Mouse (Mus musculus): ENCODE measurements around the gene Cd180. TPM values are rescaled to one million over a fixed set of nuclear protein-coding genes. Genes with fewer than 3 reads are reported as not detected.

The Cd180 gene
- 0.42 and 0.53 TPM in 2 replicates for polyA plus RNA-seq (2016; fragmentation: Nextera tagmentation; extraction: Ambion mirVana)

DNA sequence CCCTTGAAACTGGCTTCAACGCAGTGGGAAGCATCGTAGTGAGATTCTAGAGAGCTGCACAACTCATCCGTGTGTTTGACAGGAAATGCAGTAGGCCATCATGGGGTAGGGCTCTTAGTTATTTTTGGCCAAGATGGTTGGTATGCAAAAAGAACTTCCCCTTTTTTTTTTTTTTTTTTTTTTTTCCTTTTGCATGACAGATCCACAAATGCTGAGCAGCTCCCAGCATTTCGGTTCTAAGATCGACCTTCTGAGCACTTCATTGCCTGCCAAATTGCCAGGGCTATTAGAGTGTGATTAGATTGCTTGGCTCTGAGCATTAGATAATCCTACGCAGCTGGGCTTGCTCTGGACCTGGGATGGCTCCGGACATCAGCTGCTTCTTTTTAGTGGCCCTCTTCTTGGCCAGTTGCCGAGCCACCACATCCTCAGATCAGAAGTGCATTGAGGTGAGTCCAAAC lies at the start of gene Cd180:
Gene Cd180 (plus strand): TSS at position 218 of the 461 bp plus-strand sequence.
- H3K27me3 ChIP-seq (replicated peaks): no peaks in the 10 kb centered on the region
- no peak within 1 kb of the TSS for H3K4me2 ChIP-seq (replicated peaks)
- H3K27ac ChIP-seq: no peak within 1 kb of the TSS
- no peak within 1 kb of the TSS for H3K9ac ChIP-seq
- peaks cover 1% of the 10 kb centered on the region for H3K4me1 ChIP-seq
- no peaks in the 10 kb centered on the region for H3K9me3 ChIP-seq
- ATAC-seq (ENCODE audit: low FRiP score, low read depth): no peak
- H3K36me3 ChIP-seq: no peaks in the 10 kb centered on the region
- H3K4me3 ChIP-seq: no peak within 1 kb of the TSS
- WGBS: 73% methylated on average over 8 of the region's 8 CpGs

DNA sequence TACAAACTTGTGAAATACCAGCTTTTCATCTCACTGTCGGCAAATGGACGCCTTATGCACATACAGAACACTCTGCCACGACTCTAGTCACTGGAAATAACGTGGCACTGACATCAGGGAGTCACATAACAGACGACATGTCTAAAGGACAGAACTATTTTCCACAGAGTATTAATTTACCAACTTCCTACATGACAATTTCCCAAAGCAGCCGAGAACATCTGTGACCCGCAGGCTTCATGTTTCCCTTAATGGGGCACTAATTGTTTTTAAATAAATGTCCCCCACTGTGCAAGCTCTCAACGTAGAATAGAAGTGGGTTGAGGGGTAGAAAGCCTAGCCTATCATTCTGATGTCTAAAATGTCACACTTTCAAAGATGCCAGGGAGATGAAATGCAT lies 49.0 kb upstream of the Cd180 start:
- Histone ChIP-seq H3K4me1 (peaks cover 8% of the 10 kb centered on the region), H3K27ac (no peak overlapping the region), H3K9ac (no peak overlapping the region), H3K36me3 (no peaks in the 10 kb centered on the region), H3K9me3 (no peaks in the 10 kb centered on the region), H3K4me3 (no peak overlapping the region), H3K4me2 (replicated peaks) (peak overlapping the region; percentile 46), H3K27me3 (replicated peaks) (no peaks in the 10 kb centered on the region)
- ATAC-seq (ENCODE audit: low FRiP score, low read depth): peak; percentile 68; the same call in 1 of the 2 replicates
- WGBS: 26% methylated on average over 8 of the region's 8 CpGs

DNA sequence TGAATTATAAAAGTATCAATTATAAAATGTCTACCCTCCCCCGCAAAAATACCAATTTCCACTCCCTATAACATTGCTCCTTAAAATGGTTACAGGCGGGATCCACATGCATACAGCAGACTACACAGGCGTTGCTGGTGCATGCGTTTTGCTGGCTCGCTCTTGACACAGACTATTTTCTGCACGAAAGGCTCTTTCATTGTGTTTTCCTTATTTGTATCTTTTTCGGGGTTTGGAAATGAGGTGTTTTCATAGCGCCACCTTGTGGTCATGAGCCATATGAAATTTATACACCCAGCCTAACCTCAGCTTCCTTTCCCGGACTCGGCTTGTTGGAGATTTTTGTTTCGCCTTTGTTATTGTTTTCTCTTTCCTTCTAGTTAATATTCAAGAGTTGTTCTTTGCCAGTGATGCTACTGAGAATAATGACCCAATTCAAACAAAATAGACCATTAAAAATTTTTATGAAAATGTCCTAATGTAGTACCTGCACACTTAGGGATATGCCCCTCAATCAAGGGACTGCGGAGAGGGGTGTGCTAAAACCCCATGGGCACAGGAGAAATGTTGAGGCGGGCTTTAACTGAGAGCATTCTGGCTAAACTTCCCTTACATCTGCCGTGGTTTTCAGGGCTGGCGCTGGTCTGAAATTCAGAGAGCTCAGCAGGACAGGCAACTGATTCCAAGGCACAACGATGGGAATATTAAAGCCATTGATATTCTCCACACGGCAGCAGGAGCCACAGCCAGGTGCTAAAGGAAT lies 48.4 kb upstream of the Cd180 start:
- peaks cover 8% of the 10 kb centered on the region for H3K4me1 ChIP-seq
- H3K4me3 ChIP-seq: no peak overlapping the region
- peak overlapping the region; percentile 46 for H3K4me2 ChIP-seq (replicated peaks)
- H3K9ac ChIP-seq: no peak overlapping the region
- no peaks in the 10 kb centered on the region for H3K27me3 ChIP-seq (replicated peaks)
- H3K27ac ChIP-seq: no peak overlapping the region
- no peaks in the 10 kb centered on the region for H3K36me3 ChIP-seq
- H3K9me3 ChIP-seq: no peaks in the 10 kb centered on the region
- peak; percentile 79 for ATAC-seq (ENCODE audit: low FRiP score, low read depth)
- 25% methylated on average over 17 of the region's 17 CpGs for WGBS

DNA sequence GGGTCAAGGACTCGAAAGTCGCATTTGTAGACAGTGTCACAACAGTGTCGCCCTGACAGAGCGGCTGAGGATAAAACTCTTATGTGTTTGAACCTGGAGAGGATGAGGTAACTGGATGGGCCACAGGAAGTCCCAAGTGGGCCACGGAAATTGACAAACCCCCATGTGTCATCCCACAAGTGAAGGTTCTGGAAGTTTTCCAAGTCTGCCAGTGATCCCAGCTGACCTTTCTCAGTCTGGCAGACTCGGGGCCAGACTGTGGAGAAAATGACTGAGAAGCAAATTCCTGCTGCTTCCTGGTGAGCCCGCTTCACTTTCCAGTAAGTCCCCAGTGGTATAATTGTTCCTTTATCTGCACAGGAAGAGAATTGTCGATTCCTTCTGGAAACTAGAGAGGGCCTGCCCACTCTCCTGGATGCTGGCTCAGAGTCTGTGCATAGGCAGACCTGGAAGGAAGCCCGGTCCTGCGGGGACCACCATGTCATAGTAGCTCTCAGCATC lies 47.0 kb upstream of the Cd180 start:
- Histone ChIP-seq H3K4me3 (no peak overlapping the region), H3K27me3 (replicated peaks) (no peaks in the 10 kb centered on the region), H3K36me3 (no peaks in the 10 kb centered on the region), H3K4me1 (peaks cover 8% of the 10 kb centered on the region), H3K27ac (no peak overlapping the region), H3K9me3 (no peaks in the 10 kb centered on the region), H3K4me2 (replicated peaks) (no peak overlapping the region), H3K9ac (no peak overlapping the region)
- WGBS: 68% methylated on average over 10 of the region's 10 CpGs
- ATAC-seq (ENCODE audit: low FRiP score, low read depth): no peak

DNA sequence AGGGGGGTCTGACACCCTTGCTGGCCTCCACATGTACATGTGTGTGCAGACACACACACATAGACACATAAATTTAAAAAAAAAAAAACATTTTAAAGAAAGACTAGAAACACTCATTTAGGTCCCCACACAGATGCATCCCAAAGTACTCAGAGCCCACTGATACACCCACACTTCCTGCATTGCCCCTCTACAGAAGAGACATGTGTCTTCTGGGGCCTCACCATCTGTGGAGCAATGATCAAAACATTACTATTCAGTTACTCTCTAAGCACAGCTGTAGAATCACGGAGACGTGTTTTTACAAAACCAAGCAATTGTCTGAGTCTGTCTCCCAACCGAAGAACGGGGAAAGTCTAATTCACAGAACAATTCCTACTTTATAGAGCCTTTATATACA lies 45.8 kb upstream of the Cd180 start:
- Histone ChIP-seq H3K9ac (no peak overlapping the region), H3K4me2 (replicated peaks) (no peak overlapping the region), H3K9me3 (no peaks in the 10 kb centered on the region), H3K36me3 (no peaks in the 10 kb centered on the region), H3K4me3 (no peak overlapping the region), H3K4me1 (peaks cover 8% of the 10 kb centered on the region), H3K27me3 (replicated peaks) (no peaks in the 10 kb centered on the region), H3K27ac (no peak overlapping the region)
- 85% methylated on average over 4 of the region's 4 CpGs for WGBS
- ATAC-seq (ENCODE audit: low FRiP score, low read depth): no peak

DNA sequence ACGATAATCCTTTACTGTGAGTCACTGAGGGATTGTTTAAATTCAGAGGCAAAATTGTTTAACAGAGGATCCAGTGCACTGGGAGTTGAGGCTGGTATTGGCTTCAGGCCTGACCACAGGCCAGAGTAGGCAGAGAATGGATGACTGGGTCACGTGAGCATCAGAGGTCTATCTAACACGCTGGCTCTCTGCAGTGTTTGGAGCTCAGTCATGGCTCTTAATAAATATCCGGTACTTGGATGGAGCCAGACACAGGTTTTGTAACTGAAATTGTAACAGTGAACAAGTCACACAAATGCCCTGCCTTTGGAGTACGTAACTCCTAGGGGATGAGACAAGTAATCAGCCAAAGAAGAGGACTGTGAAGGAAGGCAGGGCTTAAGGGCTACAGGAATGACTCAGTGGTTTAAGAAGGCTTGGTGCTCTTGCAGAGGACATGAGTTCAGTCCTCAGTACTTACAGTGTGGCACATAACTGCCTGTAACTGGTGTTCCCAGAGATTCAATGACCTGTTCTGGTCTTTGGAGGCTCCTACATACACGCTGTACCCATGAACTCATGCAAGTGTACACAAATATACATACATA lies 41.0 kb upstream of the Cd180 start:
- WGBS: 91% methylated on average over 6 of the region's 6 CpGs
- no peak for ATAC-seq (ENCODE audit: low FRiP score, low read depth)
- Histone ChIP-seq H3K27ac (no peak overlapping the region), H3K4me1 (no peaks in the 10 kb centered on the region), H3K9me3 (no peaks in the 10 kb centered on the region), H3K27me3 (replicated peaks) (no peaks in the 10 kb centered on the region), H3K9ac (no peak overlapping the region), H3K4me3 (no peak overlapping the region), H3K36me3 (no peaks in the 10 kb centered on the region), H3K4me2 (replicated peaks) (no peak overlapping the region)

DNA sequence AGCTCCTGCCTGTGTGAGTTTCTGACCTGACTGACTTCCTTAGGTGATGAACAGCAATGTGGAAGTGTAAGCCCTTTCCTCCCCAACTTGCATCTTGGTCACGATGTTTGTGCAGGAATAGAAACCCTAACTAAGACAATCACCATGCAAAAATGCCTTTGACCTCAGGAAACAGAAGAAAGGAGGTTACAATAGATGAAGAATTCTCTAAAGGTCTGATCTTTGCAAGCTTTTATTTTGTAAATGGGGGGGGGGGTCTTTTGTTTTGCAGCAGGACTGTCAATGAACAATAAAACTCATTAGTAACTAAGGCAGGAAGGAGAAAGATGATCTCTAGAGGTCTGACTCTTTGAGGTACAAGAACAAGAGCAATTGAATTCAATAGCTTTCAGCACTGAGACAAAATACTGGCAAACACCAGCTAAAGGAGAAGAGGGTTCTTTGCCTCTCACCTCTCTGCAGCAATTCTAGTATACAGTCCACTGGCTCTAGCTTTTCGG lies 38.2 kb upstream of the Cd180 start:
- Histone ChIP-seq H3K4me2 (replicated peaks) (no peak overlapping the region), H3K9ac (no peak overlapping the region), H3K4me3 (no peak overlapping the region), H3K36me3 (no peaks in the 10 kb centered on the region), H3K27me3 (replicated peaks) (no peaks in the 10 kb centered on the region), H3K4me1 (no peaks in the 10 kb centered on the region), H3K27ac (no peak overlapping the region), H3K9me3 (no peaks in the 10 kb centered on the region)
- no peak for ATAC-seq (ENCODE audit: low FRiP score, low read depth)
- WGBS: 68% methylated on average over 2 of the region's 2 CpGs

DNA sequence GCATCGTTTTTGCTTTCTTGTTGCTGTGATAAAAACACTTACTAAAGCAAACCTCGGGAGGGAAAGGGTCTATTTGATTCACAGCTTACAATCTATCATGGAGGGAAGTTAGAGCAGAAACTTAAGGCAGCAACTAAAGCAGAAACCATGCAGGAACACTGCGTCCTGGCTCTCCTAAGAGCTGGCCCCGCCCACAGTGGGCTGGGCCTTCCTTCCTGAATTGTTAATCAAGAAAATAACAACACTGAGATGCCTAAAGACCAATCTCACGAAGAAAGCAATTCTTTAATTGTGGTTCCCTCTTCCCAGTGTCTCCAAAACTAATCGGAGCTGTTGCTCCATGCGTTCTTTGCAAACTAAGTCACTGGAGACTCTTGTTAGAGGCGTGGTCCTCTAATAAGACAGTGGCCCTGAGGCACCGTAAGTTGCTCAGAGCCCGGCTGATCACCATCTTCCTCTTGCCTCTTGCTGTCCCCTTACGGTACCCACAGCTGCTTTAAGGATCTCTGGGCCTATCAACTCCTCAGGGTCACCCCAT lies 37.1 kb upstream of the Cd180 start:
- Histone ChIP-seq H3K36me3 (no peaks in the 10 kb centered on the region), H3K27me3 (replicated peaks) (no peaks in the 10 kb centered on the region), H3K4me2 (replicated peaks) (no peak overlapping the region), H3K4me3 (no peak overlapping the region), H3K9me3 (no peaks in the 10 kb centered on the region), H3K9ac (no peak overlapping the region), H3K4me1 (no peaks in the 10 kb centered on the region), H3K27ac (no peak overlapping the region)
- no peak for ATAC-seq (ENCODE audit: low FRiP score, low read depth)
- 75% methylated on average over 11 of the region's 11 CpGs for WGBS

DNA sequence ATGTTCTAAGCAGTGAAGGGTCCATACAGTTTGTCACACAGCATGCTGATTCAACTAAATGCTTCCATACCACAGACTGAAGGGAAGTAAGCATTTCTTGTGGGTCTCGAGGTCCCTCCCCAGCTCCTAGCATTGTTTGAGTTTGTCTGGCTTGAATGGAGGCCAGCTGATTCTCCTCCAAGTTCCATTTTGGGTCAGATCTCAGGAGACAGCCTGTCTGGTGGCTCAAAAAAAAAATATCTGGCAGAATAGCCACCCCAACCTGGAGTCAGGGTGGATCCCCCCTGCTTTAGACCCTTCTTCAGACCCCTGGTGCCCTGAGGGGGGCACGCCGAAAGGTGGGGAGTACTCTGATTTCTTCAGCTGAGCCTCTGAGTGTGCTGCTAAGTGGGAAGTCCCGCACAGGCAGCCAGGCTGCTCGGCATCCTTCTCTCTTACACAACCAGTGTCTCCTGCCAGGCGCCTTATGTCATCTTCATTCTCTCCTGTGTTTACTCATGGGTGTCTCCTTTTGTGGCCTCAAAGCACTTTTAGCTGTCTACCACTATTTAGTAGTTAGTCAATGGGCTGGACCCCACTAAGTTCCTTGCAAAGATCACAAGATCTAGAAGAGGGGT lies 35.0 kb upstream of the Cd180 start:
- WGBS: 92% methylated on average over 6 of the region's 6 CpGs
- no peak overlapping the region for H3K27ac ChIP-seq
- no peaks in the 10 kb centered on the region for H3K36me3 ChIP-seq
- H3K9me3 ChIP-seq: no peaks in the 10 kb centered on the region
- no peaks in the 10 kb centered on the region for H3K27me3 ChIP-seq (replicated peaks)
- ATAC-seq (ENCODE audit: low FRiP score, low read depth): no peak
- H3K4me3 ChIP-seq: no peak overlapping the region
- no peak overlapping the region for H3K9ac ChIP-seq
- H3K4me2 ChIP-seq (replicated peaks): no peak overlapping the region
- no peaks in the 10 kb centered on the region for H3K4me1 ChIP-seq

DNA sequence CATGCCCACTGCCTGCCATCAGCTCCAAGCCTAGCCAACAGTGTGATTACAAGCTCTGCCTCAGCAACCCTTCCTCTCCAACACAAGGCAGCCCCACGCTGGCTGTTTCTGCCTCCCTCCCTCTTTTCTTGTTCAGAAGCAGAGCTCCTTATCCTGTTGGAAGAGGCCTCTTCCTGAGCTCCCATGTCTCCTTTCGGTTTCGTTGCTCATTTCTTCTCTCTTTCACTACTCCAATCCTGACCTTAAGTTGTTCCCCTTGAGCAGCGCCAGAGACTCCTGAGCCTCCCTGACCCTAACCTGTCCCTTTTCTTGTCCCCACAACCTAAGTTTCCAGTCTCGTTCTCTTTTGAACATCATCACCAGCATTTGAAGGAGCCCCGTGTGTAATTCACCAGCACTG lies 29.3 kb upstream of the Cd180 start:
- Histone ChIP-seq H3K27ac (no peak overlapping the region), H3K4me1 (no peaks in the 10 kb centered on the region), H3K27me3 (replicated peaks) (no peaks in the 10 kb centered on the region), H3K4me3 (no peak overlapping the region), H3K36me3 (no peaks in the 10 kb centered on the region), H3K9me3 (no peaks in the 10 kb centered on the region), H3K4me2 (replicated peaks) (no peak overlapping the region), H3K9ac (no peak overlapping the region)
- WGBS: 71% methylated on average over 6 of the region's 6 CpGs
- ATAC-seq (ENCODE audit: low FRiP score, low read depth): no peak

DNA sequence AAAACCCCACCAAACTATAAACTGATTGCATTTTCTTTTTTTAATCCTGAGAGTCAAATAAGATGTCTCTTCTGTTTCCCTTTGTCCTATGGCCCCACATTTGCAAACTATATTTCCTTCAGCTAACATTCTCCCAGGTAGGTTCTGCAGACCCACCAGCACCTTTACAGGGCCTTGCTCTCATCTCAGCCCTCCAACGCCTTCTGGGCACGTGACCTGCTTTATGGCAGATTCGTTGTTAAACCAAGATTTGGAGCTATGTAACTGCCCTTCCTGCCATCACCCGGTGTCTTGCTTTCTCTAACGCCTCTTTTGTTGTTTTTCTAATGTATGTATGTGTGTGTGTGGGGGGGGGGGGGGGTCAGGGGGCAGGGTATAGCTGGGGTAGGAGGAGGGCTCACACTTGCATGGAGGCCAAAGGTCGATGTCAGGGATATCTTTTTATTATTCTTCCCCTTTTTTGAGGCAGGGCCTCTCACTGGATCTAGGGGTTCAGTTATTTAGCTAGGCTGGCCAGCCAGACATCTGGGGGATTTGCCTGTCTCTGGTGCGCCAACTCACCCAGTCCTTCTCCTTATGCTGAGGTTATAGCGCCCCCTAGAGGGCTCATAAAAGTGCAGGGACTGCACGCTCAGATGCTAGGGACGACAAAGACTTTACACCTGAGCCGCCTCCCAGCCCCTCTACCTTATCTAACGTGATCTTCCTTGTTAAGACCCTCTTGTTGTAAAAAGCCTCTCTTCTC lies 28.3 kb upstream of the Cd180 start:
- no peak overlapping the region for H3K9ac ChIP-seq

More for the DNA sequence above, 28.3 kb upstream of the Cd180 start:
- H3K4me2 ChIP-seq (replicated peaks): peak overlapping the region; percentile 34
- no peaks in the 10 kb centered on the region for H3K4me1 ChIP-seq
- no peaks in the 10 kb centered on the region for H3K27me3 ChIP-seq (replicated peaks)
- ATAC-seq (ENCODE audit: low FRiP score, low read depth): no peak
- no peak overlapping the region for H3K27ac ChIP-seq
- no peaks in the 10 kb centered on the region for H3K36me3 ChIP-seq
- H3K9me3 ChIP-seq: no peaks in the 10 kb centered on the region
- 52% methylated on average over 12 of the region's 12 CpGs for WGBS
- no peak overlapping the region for H3K4me3 ChIP-seq

Measured in neural tube, embryonic 12.5 days (tissue).